Mouse (Mus musculus) CH12F3 (cell line): ENCODE measurements around the gene Olfr138.

Experiments used
- in situ Hi-C: fragments of 300-500 bp; cut with MboI; formaldehyde crosslinking; loops from 2 replicates; pipeline ENCODE4 v1.14.3; 2020; ENCODE audit warnings: low sequenced_read_pairs

The Olfr138 gene

GRCm38 (mm10) chr17:38260735-38261134 lies at the start of gene Olfr138:
Gene Olfr138 (plus strand): TSS chr17:38261035.
- in situ Hi-C loops = no loop called here

GRCm38 (mm10) chr17:38307470-38307869 lies 46.6 kb downstream of the Olfr138 start, which contains the start of gene Olfr137:
Gene Olfr137 (minus strand): TSS chr17:38307570.
- in situ Hi-C loops = no loop called here
